Mouse (Mus musculus) ES-Bruce4 (cell line): ENCODE results near the gene Depdc5. TPM values are rescaled to one million over a fixed set of nuclear protein-coding genes. Genes with fewer than 3 reads are reported as not detected.

Experiments used
- H3K27ac ChIP-seq: 2 replicates; pipeline ENCODE4 v1.5.1; 2012; ENCODE audit warnings: low read length, inconsistent platforms; ENCODE audit not compliant: insufficient read depth
- H3K27me3 ChIP-seq: 2 replicates; pipeline ENCODE4 v1.6.1; 2012; ENCODE audit warnings: mild to moderate bottlenecking, low read length, inconsistent platforms; ENCODE audit not compliant: control insufficient read depth, poor library complexity, insufficient read depth, severe bottlenecking
- H3K36me3 ChIP-seq: 2 replicates; pipeline ENCODE4 v1.6.1; 2012; ENCODE audit warnings: inconsistent platforms, mild to moderate bottlenecking, low read length, moderate library complexity; ENCODE audit not compliant: control insufficient read depth, poor library complexity, insufficient read depth, severe bottlenecking
- H3K4me1 ChIP-seq: one replicate; pipeline ENCODE4 v1.8.1; 2011; ENCODE audit warnings: low read length; ENCODE audit not compliant: control insufficient read depth, insufficient read depth
- H3K4me3 ChIP-seq: 2 replicates; pipeline ENCODE4 v1.5.1; 2011; ENCODE audit warnings: low read depth, mild to moderate bottlenecking, low read length
- H3K9ac ChIP-seq: 2 replicates; pipeline ENCODE4 v1.6.1; 2012; ENCODE audit warnings: low read depth, mild to moderate bottlenecking, inconsistent platforms; ENCODE audit not compliant: poor library complexity, severe bottlenecking
- H3K9me3 ChIP-seq: replicated peaks from 2 replicates; pipeline ENCODE4 v1.6.1; 2012; ENCODE audit warnings: mild to moderate bottlenecking, low read length, inconsistent platforms; ENCODE audit not compliant: control insufficient read depth, poor library complexity, insufficient read depth, severe bottlenecking
- CTCF ChIP-seq: IDR thresholded peaks from one replicate; pipeline ENCODE4 v1.8.1; 2011; ENCODE audit warnings: low read depth, low read length
- EP300 ChIP-seq: IDR thresholded peaks from 2 replicates; pipeline ENCODE4 v1.6.1; 2011; ENCODE audit warnings: low read depth, low read length; ENCODE audit not compliant: insufficient read depth
- POLR2A ChIP-seq: IDR thresholded peaks from one replicate; pipeline ENCODE4 v1.8.1; 2011; ENCODE audit warnings: low read length; ENCODE audit not compliant: insufficient read depth
- polyA plus RNA-seq: library from polyadenylated mRNA; stranded (reverse); fragments of >200 nt; gene quantifications from 2 replicates; pipeline ENCODE4 v1.2.4, GENCODE M21; 2011; ENCODE audit warnings: low read depth; ENCODE audit not compliant: missing spikeins, insufficient read depth, insufficient read length

Gene Depdc5
- polyA plus RNA-seq, 1 experiment, result 60.5 TPM

GRCm38 (mm10) chr5:33019426-33019821 lies 155.9 kb downstream of the Depdc5 start:
- TF ChIP-seq CTCF (no peak), POLR2A (no peak), EP300 (no peak)
- Histone ChIP-seq H3K36me3 (peaks cover 25% of the 10 kb centered on the region), H3K9ac (peak overlapping the region; percentile 84), H3K27me3 (no peaks in the 10 kb centered on the region), H3K4me1 (peaks cover 2% of the 10 kb centered on the region), H3K4me3 (peak overlapping the region; percentile 88), H3K9me3 (no peaks in the 10 kb centered on the region), H3K27ac (peak overlapping the region; percentile 95)

GRCm38 (mm10) chr5:33021622-33022021 lies 158.1 kb downstream of the Depdc5 start:
- peaks cover 2% of the 10 kb centered on the region for H3K4me1 ChIP-seq
- H3K4me3 ChIP-seq, result no peak overlapping the region
- no peaks in the 10 kb centered on the region for H3K9me3 ChIP-seq
- no peak for TF ChIP-seq POLR2A
- no peak for TF ChIP-seq EP300
- peak; percentile 20 for TF ChIP-seq CTCF
- H3K9ac ChIP-seq, result peak overlapping the region; percentile 27
- H3K27me3 ChIP-seq, result no peaks in the 10 kb centered on the region
- peaks cover 46% of the 10 kb centered on the region for H3K36me3 ChIP-seq
- no peak overlapping the region for H3K27ac ChIP-seq

- TF ChIP-seq EP300 (no peak), POLR2A (no peak), CTCF (no peak)
- peaks cover 50% of the 10 kb centered on the region for H3K36me3 ChIP-seq
- H3K9me3 ChIP-seq, result no peaks in the 10 kb centered on the region
- no peak overlapping the region for H3K27ac ChIP-seq
- H3K4me3 ChIP-seq, result no peak overlapping the region
- H3K27me3 ChIP-seq, result no peaks in the 10 kb centered on the region
- H3K4me1 ChIP-seq, result peaks cover 2% of the 10 kb centered on the region
- H3K9ac ChIP-seq, result no peak overlapping the region
Measured at GRCm38 (mm10) chr5:33023337-33023736, 159.8 kb downstream of the Depdc5 start.

- Histone ChIP-seq H3K36me3 (peaks cover 50% of the 10 kb centered on the region), H3K4me3 (no peak overlapping the region), H3K27me3 (no peaks in the 10 kb centered on the region), H3K4me1 (peaks cover 2% of the 10 kb centered on the region), H3K9me3 (no peaks in the 10 kb centered on the region), H3K27ac (no peak overlapping the region), H3K9ac (no peak overlapping the region)
- TF ChIP-seq EP300 (no peak), POLR2A (no peak), CTCF (no peak)
Measured at GRCm38 (mm10) chr5:33024474-33024873, 161.0 kb downstream of the Depdc5 start.

- no peak overlapping the region for H3K27ac ChIP-seq
- TF ChIP-seq POLR2A, result no peak
- TF ChIP-seq CTCF, result no peak
- no peak for TF ChIP-seq EP300
- H3K36me3 ChIP-seq, result peaks cover 33% of the 10 kb centered on the region
- no peaks in the 10 kb centered on the region for H3K27me3 ChIP-seq
- no peaks in the 10 kb centered on the region for H3K9me3 ChIP-seq
- H3K4me1 ChIP-seq, result peaks cover 3% of the 10 kb centered on the region
- no peak overlapping the region for H3K9ac ChIP-seq
- no peak overlapping the region for H3K4me3 ChIP-seq
Measured at GRCm38 (mm10) chr5:33028656-33029055, 165.2 kb downstream of the Depdc5 start.

GRCm38 (mm10) chr5:33030425-33031175 lies 167.1 kb downstream of the Depdc5 start:
- H3K9ac ChIP-seq, result no peak overlapping the region

More at GRCm38 (mm10) chr5:33030425-33031175, 167.1 kb downstream of the Depdc5 start:
- TF ChIP-seq EP300, result no peak
- TF ChIP-seq CTCF, result no peak
- TF ChIP-seq POLR2A, result no peak
- Histone ChIP-seq H3K9me3 (no peaks in the 10 kb centered on the region), H3K4me3 (no peak overlapping the region), H3K4me1 (peaks cover 6% of the 10 kb centered on the region), H3K27me3 (no peaks in the 10 kb centered on the region), H3K36me3 (peaks cover 13% of the 10 kb centered on the region), H3K27ac (no peak overlapping the region)
